Mouse (Mus musculus) forebrain, embryonic 12.5 days (tissue): ENCODE data around the gene Trim16. TPM values are rescaled to one million over a fixed set of nuclear protein-coding genes. Genes with fewer than 3 reads are reported as not detected.

Source experiments
- ATAC-seq: fragments of 200-750 bp; cut with Nextera tagmentation; 2 replicates; pipeline ENCODE4 v1.8.0; 2017; ENCODE audit warnings: moderate TSS enrichment; ENCODE audit not compliant: low FRiP score
- H3K27ac ChIP-seq: fragments of 300-500 bp; sonication (generic); 2 replicates; pipeline ENCODE4 v1.5.1; 2016; ENCODE audit warnings: mild to moderate bottlenecking
- H3K27me3 ChIP-seq: fragments of 300-500 bp; sonication (generic); 2 replicates; pipeline ENCODE4 v1.6.1; 2016; ENCODE audit warnings: mild to moderate bottlenecking
- H3K36me3 ChIP-seq: fragments of 300-500 bp; sonication (generic); replicated peaks from 2 replicates; pipeline ENCODE4 v1.6.1; 2016; ENCODE audit warnings: mild to moderate bottlenecking
- H3K4me1 ChIP-seq: fragments of 300-500 bp; sonication (generic); 2 replicates; pipeline ENCODE4 v1.6.1; 2016
- H3K4me2 ChIP-seq: fragments of 300-500 bp; sonication (generic); 2 replicates; pipeline ENCODE4 v1.6.1; 2016; ENCODE audit warnings: mild to moderate bottlenecking, moderate library complexity
- H3K4me3 ChIP-seq: fragments of 300-500 bp; sonication (generic); replicated peaks from 2 replicates; pipeline ENCODE4 v1.5.1; 2016; ENCODE audit warnings: mild to moderate bottlenecking
- H3K9ac ChIP-seq: fragments of 300-500 bp; sonication (generic); 2 replicates; pipeline ENCODE4 v1.6.1; 2016; ENCODE audit warnings: mild to moderate bottlenecking
- H3K9me3 ChIP-seq: fragments of 300-500 bp; sonication (generic); 2 replicates; pipeline ENCODE4 v1.6.1; 2016
- WGBS: fragments of 180-500 bp; shearing (Covaris S2); methylation state at CpG from one replicate; pipeline ENCODE4 v1.1.7; 2016; 5-methylcytosine and 5-hydroxymethylcytosine counted together
- polyA plus RNA-seq: library from polyadenylated mRNA; unstranded; fragments of >200 nt; fragmentation: Nextera tagmentation; extraction: Ambion mirVana; gene quantifications from 2 replicates; pipeline ENCODE4 v1.2.1, GENCODE M21; 2016

The Trim16 gene
- polyA plus RNA-seq, 1 experiment from 2014 or later = 5.3 TPM

- no peak overlapping the region for H3K27ac ChIP-seq
- no peaks in the 10 kb centered on the region for H3K9me3 ChIP-seq
- no peak overlapping the region for H3K4me2 ChIP-seq
- WGBS = 87% methylated on average over 4 of the region's 4 CpGs
- no peaks in the 10 kb centered on the region for H3K27me3 ChIP-seq
- no peak for ATAC-seq
- H3K36me3 ChIP-seq = no peaks in the 10 kb centered on the region
- no peak overlapping the region for H3K4me3 ChIP-seq
- H3K4me1 ChIP-seq = no peaks in the 10 kb centered on the region
- H3K9ac ChIP-seq = no peak overlapping the region
These were observed 56.4 kb downstream of the Trim16 start for GRCm38 (mm10) chr11:62876445-62876844.

- ATAC-seq = no peak
- Histone ChIP-seq H3K4me2 (no peak overlapping the region), H3K27ac (no peak overlapping the region), H3K36me3 (no peaks in the 10 kb centered on the region), H3K9ac (no peak overlapping the region), H3K4me1 (no peaks in the 10 kb centered on the region), H3K27me3 (no peaks in the 10 kb centered on the region), H3K9me3 (no peaks in the 10 kb centered on the region), H3K4me3 (no peak overlapping the region)
- 93% methylated on average over 1 of the region's 1 CpGs for WGBS
These were observed 57.4 kb downstream of the Trim16 start for GRCm38 (mm10) chr11:62877391-62877790.

GRCm38 (mm10) chr11:62878728-62879127 lies 58.7 kb downstream of the Trim16 start:
- Histone ChIP-seq H3K27me3 (no peaks in the 10 kb centered on the region), H3K36me3 (no peaks in the 10 kb centered on the region), H3K4me3 (peak overlapping the region; percentile 74), H3K9me3 (no peaks in the 10 kb centered on the region), H3K4me1 (no peaks in the 10 kb centered on the region), H3K4me2 (peak overlapping the region; percentile 75), H3K27ac (no peak overlapping the region), H3K9ac (no peak overlapping the region)
- 27% methylated on average over 9 of the region's 9 CpGs for WGBS
- peak; percentile 30; the same call in 1 of the 2 replicates for ATAC-seq

- H3K4me3 ChIP-seq = peak within 1 kb of the TSS; percentile 74
- H3K27me3 ChIP-seq = no peaks in the 10 kb centered on the region
- H3K9ac ChIP-seq = peak within 1 kb of the TSS; percentile 73
- peak; percentile 98 for ATAC-seq
- peak within 1 kb of the TSS; percentile 76 for H3K27ac ChIP-seq
- 0 out of 2 replicates have a peak, but pooled peaks cover under 1% of the 10 kb centered on the region for H3K36me3 ChIP-seq
- WGBS = 2% methylated on average over 55 of the region's 55 CpGs
- H3K4me1 ChIP-seq = no peaks in the 10 kb centered on the region
- H3K4me2 ChIP-seq = peak within 1 kb of the TSS; percentile 75
- H3K9me3 ChIP-seq = no peaks in the 10 kb centered on the region
These were observed 59.4 kb downstream of the Trim16 start, which contains the start of gene Tvp23b for GRCm38 (mm10) chr11:62879220-62880048. Gene Tvp23b (plus strand): TSS chr11:62879455.

GRCm38 (mm10) chr11:62883407-62883806 lies 63.4 kb downstream of the Trim16 start:
- H3K9ac ChIP-seq = no peak overlapping the region
- H3K27me3 ChIP-seq = no peaks in the 10 kb centered on the region
- no peaks in the 10 kb centered on the region for H3K4me1 ChIP-seq
- peaks cover 26% of the 10 kb centered on the region for H3K36me3 ChIP-seq
- no peak overlapping the region for H3K27ac ChIP-seq
- no peak for ATAC-seq
- no peak overlapping the region for H3K4me3 ChIP-seq
- H3K9me3 ChIP-seq = no peaks in the 10 kb centered on the region
- 92% methylated on average over 8 of the region's 8 CpGs for WGBS
- H3K4me2 ChIP-seq = no peak overlapping the region

- Histone ChIP-seq H3K4me3 (no peak overlapping the region), H3K9me3 (no peaks in the 10 kb centered on the region), H3K9ac (no peak overlapping the region), H3K27me3 (no peaks in the 10 kb centered on the region), H3K4me2 (no peak overlapping the region), H3K27ac (no peak overlapping the region), H3K4me1 (no peaks in the 10 kb centered on the region), H3K36me3 (peaks cover 32% of the 10 kb centered on the region)
- 94% methylated on average over 5 of the region's 5 CpGs for WGBS
- ATAC-seq = no peak
These were observed 65.3 kb downstream of the Trim16 start for GRCm38 (mm10) chr11:62885323-62885722.

- Histone ChIP-seq H3K27me3 (no peaks in the 10 kb centered on the region), H3K4me2 (no peak overlapping the region), H3K4me3 (no peak overlapping the region), H3K27ac (no peak overlapping the region), H3K9ac (no peak overlapping the region), H3K36me3 (peaks cover 43% of the 10 kb centered on the region), H3K4me1 (no peaks in the 10 kb centered on the region), H3K9me3 (no peaks in the 10 kb centered on the region)
- 88% methylated on average over 4 of the region's 4 CpGs for WGBS
- ATAC-seq = no peak
These were observed 70.8 kb downstream of the Trim16 start for GRCm38 (mm10) chr11:62890796-62891195.

- Histone ChIP-seq H3K4me3 (no peak overlapping the region), H3K9ac (no peak overlapping the region), H3K4me2 (no peak overlapping the region), H3K27me3 (no peaks in the 10 kb centered on the region), H3K36me3 (peaks cover 37% of the 10 kb centered on the region), H3K27ac (no peak overlapping the region), H3K4me1 (no peaks in the 10 kb centered on the region), H3K9me3 (no peaks in the 10 kb centered on the region)
- WGBS = 96% methylated on average over 11 of the region's 11 CpGs
- ATAC-seq = no peak
These were observed 71.7 kb downstream of the Trim16 start for GRCm38 (mm10) chr11:62891763-62892162.

Other genes starting within 250 kb of the Trim16 start
- 6.4 and 7.3 TPM in 2 replicates for gene Trpv2, start 245.7 kb upstream of the Trim16 start, polyA plus RNA-seq
- 12.6 and 15.1 TPM in 2 replicates for gene Lrrc75a, start 171.7 kb upstream of the Trim16 start, polyA plus RNA-seq
- gene Mmgt2, start 171.6 kb upstream of the Trim16 start, polyA plus RNA-seq = 36.8 and 38.1 TPM in 2 replicates
- 20.5 and 21.1 TPM in 2 replicates for gene Zfp287, start 88.3 kb upstream of the Trim16 start, polyA plus RNA-seq
- gene Gm10428, start 67.1 kb upstream of the Trim16 start, polyA plus RNA-seq = not detected in 2 replicates
- gene Zfp286, start 30.8 kb upstream of the Trim16 start, polyA plus RNA-seq = 31.9 and 33.6 TPM in 2 replicates
- gene Fbxw10, start 26.8 kb downstream of the Trim16 start, polyA plus RNA-seq = 0.24 and 0.62 TPM in 2 replicates
- 41.3 and 42.2 TPM in 2 replicates for gene Tvp23b, start 59.2 kb downstream of the Trim16 start, polyA plus RNA-seq
- gene Cdrt4, start 131.0 kb downstream of the Trim16 start, polyA plus RNA-seq = not detected in 2 replicates
- not detected in 2 replicates for gene Tekt3, start 241.4 kb downstream of the Trim16 start, polyA plus RNA-seq